Mouse (Mus musculus) embryonic facial prominence, embryonic 14.5 days (tissue): Measurements from ENCODE around the gene Masp2. TPM values are rescaled to one million over a fixed set of nuclear protein-coding genes. Genes with fewer than 3 reads are reported as not detected.
A peak's percentile ranks its signal among the peaks of the same experiment; 100 is the strongest.

ENCODE experiments used
- ATAC-seq: fragments of 200-750 bp; cut with Nextera tagmentation; 2 replicates; pipeline ENCODE4 v1.8.0; 2017; ENCODE audit warnings: low read depth, moderate number of reproducible peaks, moderate TSS enrichment
- DNase-seq: peaks from one replicate; pipeline ENCODE4 v3.0.0-alpha.2; 2015; ENCODE audit warnings: low spot score
- H3K27ac ChIP-seq: fragments of 300-500 bp; sonication (generic); replicated peaks from 2 replicates; pipeline ENCODE4 v1.5.1; 2014; ENCODE audit warnings: low read depth, mild to moderate bottlenecking, low read length, moderate library complexity
- H3K27me3 ChIP-seq: fragments of 300-500 bp; sonication (generic); replicated peaks from 2 replicates; pipeline ENCODE4 v1.6.1; 2014; ENCODE audit warnings: low read length; ENCODE audit not compliant: control insufficient read depth, insufficient read depth
- H3K36me3 ChIP-seq: fragments of 300-500 bp; sonication (generic); 2 replicates; pipeline ENCODE4 v1.6.1; 2014; ENCODE audit warnings: low read length, mixed read lengths; ENCODE audit not compliant: control insufficient read depth, insufficient read depth
- H3K4me1 ChIP-seq: fragments of 300-500 bp; sonication (generic); 2 replicates; pipeline ENCODE4 v1.6.1; 2014; ENCODE audit warnings: antibody characterized with exemption, low read length; ENCODE audit not compliant: control insufficient read depth, insufficient read depth
- H3K4me2 ChIP-seq: fragments of 300-500 bp; sonication (generic); 2 replicates; pipeline ENCODE4 v1.6.1; 2014; ENCODE audit warnings: low read depth, mild to moderate bottlenecking, low read length, moderate library complexity, mixed read lengths
- H3K4me3 ChIP-seq: fragments of 300-500 bp; sonication (generic); 2 replicates; pipeline ENCODE4 v1.5.1; 2014; ENCODE audit warnings: low read depth, mild to moderate bottlenecking, low read length
- H3K9ac ChIP-seq: fragments of 300-500 bp; sonication (generic); 2 replicates; pipeline ENCODE4 v1.6.1; 2014; ENCODE audit warnings: low read depth, mild to moderate bottlenecking, low read length, moderate library complexity, mixed read lengths
- H3K9me3 ChIP-seq: fragments of 300-500 bp; sonication (generic); 2 replicates; pipeline ENCODE4 v1.6.1; 2016; ENCODE audit warnings: low read length; ENCODE audit not compliant: control insufficient read depth
- WGBS: fragments of 180-500 bp; shearing (Covaris S2); extraction: QIAGEN DNeasy Blood & Tissue Kit; methylation state at CpG from one replicate; pipeline ENCODE4 v1.1.7; 2014; 5-methylcytosine and 5-hydroxymethylcytosine counted together
- polyA plus RNA-seq: library from polyadenylated mRNA; unstranded; fragments of >200 nt; fragmentation: Nextera tagmentation; extraction: Ambion mirVana; gene quantifications from 2 replicates; pipeline ENCODE4 v1.2.1, GENCODE M21; 2014

Gene Masp2
- polyA plus RNA-seq, result 0.25 and 0.29 TPM in 2 replicates

DNA sequence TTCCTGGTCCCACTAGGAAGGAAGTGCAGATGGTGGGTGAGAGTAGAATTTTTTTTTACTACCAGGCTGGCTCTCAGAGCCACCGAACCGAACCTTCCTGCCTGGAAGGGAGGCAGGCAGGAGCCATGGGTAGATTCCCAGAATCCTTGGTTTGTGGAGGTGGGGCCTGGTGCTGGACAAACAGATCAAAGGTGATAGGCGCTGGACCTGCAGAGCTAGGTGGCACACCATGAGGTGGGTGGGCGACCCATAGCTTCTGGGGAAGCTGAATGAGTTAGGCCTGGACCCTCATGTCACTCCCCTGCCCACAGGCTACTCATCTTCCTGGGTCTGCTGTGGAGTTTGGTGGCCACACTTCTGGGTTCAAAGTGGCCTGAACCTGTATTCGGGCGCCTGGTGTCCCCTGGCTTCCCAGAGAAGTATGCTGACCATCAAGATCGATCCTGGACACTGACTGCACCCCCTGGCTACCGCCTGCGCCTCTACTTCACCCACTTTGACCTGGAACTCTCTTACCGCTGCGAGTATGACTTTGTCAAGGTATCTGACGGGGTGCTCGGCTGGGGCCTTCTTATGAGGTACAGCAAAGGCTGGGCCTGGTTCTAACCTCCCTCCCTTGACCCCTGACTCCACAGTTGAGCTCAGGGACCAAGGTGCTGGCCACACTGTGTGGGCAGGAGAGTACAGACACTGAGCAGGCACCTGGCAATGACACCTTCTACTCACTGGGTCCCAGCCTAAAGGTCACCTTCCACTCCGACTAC lies at the start of gene Masp2:
Gene Masp2 (plus strand): TSS at position 198 of the 764 bp plus-strand sequence.
- H3K4me2 ChIP-seq, result no peak within 1 kb of the TSS
- no peaks in the 10 kb centered on the region for H3K27me3 ChIP-seq
- 0 out of 2 replicates have a peak, but pooled peaks cover 3% of the 10 kb centered on the region for H3K9me3 ChIP-seq
- H3K27ac ChIP-seq, result no peak within 1 kb of the TSS
- no peak within 1 kb of the TSS for H3K4me3 ChIP-seq
- WGBS, result 86% methylated on average over 14 of the region's 14 CpGs
- peaks cover 20% of the 10 kb centered on the region for H3K36me3 ChIP-seq
- no peak for ATAC-seq
- H3K4me1 ChIP-seq, result no peaks in the 10 kb centered on the region
- no peak within 1 kb of the TSS for H3K9ac ChIP-seq
- DNase-seq, result no peak

DNA sequence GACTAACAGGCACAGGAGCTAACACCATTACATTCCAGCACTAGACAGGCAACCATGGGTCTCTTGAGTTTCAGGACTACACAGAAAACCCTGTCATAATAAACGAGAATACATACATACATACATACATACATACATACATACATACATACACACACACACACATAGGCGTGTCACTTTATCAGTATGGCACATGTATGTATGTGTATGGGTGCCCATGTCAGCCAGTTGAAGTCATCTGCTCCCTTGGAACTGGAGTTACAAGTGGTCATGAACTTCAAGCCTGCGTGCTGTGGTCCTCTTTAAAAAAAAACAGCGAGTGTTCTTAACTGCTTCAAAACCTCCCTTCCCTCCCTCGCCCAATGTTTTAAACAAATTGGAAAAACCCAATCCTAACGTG lies 44.6 kb upstream of the Masp2 start:
- Histone ChIP-seq H3K27me3 (no peaks in the 10 kb centered on the region), H3K9ac (peak overlapping the region; percentile 97), H3K9me3 (no peaks in the 10 kb centered on the region), H3K27ac (peak overlapping the region; percentile 96), H3K4me2 (peak overlapping the region; percentile 77), H3K4me1 (no peaks in the 10 kb centered on the region), H3K36me3 (peaks cover 69% of the 10 kb centered on the region), H3K4me3 (peak overlapping the region; percentile 91)
- DNase-seq (no peak), ATAC-seq (peak; percentile 7; the same call in 1 of the 2 replicates)
- 28% methylated on average over 6 of the region's 6 CpGs for WGBS

DNA sequence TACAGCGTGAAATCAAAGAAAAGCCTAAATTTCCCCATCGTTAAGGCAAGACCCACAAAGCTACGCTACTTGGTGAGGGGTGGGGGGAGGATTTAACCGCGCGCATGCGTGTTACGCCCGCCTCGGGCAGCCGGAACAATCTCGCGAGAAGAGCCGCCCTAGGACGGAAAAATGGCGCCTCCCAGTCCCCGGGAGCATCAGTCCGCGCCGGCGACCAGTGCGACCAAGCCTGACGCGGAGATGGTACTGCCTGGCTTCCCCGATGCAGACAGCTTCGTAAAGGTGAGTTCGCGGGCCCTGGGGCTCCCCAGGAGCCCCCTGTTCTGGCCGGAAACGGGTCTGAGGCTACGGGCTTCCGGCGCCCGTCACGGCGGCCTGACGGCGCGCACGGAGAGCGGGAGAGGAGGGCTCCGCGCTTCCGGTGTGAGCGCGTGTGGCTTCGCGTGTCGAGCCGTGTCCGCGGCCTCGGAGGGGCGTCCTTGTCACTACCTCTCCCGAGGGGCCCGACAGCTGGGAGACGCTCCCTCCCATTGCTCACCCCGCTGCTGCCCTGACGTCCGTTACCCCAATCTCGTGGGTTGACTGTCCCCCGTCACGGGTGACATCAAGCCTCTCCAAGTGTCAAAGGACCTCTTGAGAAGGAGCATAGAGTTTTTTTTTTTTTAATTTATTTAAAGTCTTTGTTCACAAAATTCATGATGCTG lies 43.9 kb upstream of the Masp2 start, which contains the start of gene Exosc10:
Gene Exosc10 (plus strand): TSS at position 133 of the 704 bp plus-strand sequence.
- ATAC-seq (peak; percentile 94), DNase-seq (peak; percentile 93)
- Histone ChIP-seq H3K27me3 (no peaks in the 10 kb centered on the region), H3K9me3 (no peaks in the 10 kb centered on the region), H3K36me3 (peaks cover 69% of the 10 kb centered on the region), H3K4me3 (peak within 1 kb of the TSS; percentile 91), H3K27ac (peak within 1 kb of the TSS; percentile 96), H3K4me2 (peak within 1 kb of the TSS; percentile 77), H3K4me1 (no peaks in the 10 kb centered on the region), H3K9ac (peak within 1 kb of the TSS; percentile 97)
- under 1% methylated on average over 44 of the region's 63 CpGs for WGBS

DNA sequence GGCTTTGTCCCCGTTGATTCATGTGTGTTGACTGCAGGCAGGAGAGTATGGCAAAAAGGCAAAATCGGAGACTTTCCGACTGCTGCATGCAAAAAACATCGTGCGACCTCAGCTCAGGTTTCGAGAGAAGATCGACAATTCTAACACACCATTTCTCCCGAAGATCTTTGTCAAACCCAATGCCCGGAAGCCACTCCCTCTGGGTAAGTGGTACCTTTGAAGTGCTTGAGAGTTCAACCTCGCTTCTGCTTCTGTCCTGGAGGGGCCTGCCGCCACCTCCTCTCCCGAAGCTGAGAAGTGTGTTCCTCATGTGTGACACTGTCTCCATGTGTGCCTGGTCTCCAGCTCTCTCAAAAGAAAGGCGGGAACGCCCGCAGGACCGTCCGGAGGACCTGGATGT lies 39.7 kb upstream of the Masp2 start:
- Histone ChIP-seq H3K9ac (no peak overlapping the region), H3K36me3 (peaks cover 77% of the 10 kb centered on the region), H3K4me2 (no peak overlapping the region), H3K4me3 (no peak overlapping the region), H3K27me3 (no peaks in the 10 kb centered on the region), H3K4me1 (no peaks in the 10 kb centered on the region), H3K27ac (no peak overlapping the region), H3K9me3 (no peaks in the 10 kb centered on the region)
- WGBS, result 91% methylated on average over 17 of the region's 17 CpGs
- DNase-seq (no peak), ATAC-seq (no peak)

DNA sequence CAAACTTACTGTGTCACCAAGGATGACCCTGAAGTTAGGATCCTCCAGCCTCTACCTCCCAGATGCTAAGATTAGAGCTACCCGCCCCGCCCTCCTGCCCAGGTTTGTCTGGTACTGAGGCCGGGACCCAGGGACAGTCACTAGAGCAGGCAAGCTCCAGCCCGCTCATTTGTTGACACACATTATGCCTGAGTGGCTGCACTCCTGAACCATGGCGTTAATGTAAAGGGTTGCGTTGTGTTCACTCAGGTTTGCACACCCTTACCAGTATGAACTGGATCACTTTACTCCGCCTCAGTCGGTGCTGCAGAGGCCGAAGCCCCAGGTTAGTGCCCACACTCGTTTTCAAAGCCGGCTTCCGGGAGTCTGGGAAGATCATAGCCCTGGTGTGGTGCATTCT lies 38.8 kb upstream of the Masp2 start:
- Histone ChIP-seq H3K4me3 (no peak overlapping the region), H3K27me3 (no peaks in the 10 kb centered on the region), H3K4me1 (no peaks in the 10 kb centered on the region), H3K27ac (no peak overlapping the region), H3K36me3 (peaks cover 86% of the 10 kb centered on the region), H3K9ac (no peak overlapping the region), H3K4me2 (no peak overlapping the region), H3K9me3 (no peaks in the 10 kb centered on the region)
- DNase-seq (no peak), ATAC-seq (no peak; the same call in 1 of the 2 replicates)
- WGBS, result 91% methylated on average over 10 of the region's 12 CpGs

DNA sequence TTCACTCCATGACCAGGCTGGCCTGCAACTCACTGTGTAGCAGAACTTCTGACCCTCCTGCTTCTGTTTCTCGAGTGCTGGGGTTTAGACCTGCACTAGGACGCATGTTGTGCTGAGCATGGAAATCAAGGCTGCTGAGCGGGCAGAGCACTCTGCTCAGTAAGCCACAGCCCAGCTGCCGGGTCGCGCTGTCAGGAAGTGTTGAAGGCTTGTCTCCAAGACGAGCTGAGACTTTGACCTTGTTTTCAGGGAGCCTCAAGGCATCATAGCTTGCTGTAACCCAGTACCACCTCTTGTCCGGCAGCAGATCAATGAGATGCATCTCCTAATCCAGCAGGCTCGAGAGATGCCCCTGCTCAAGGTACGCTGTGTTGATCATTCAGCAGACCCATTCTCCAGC lies 32.2 kb upstream of the Masp2 start:
- H3K4me3 ChIP-seq, result no peak overlapping the region
- no peaks in the 10 kb centered on the region for H3K9me3 ChIP-seq
- ATAC-seq, result no peak
- no peaks in the 10 kb centered on the region for H3K4me1 ChIP-seq
- no peak for DNase-seq
- peaks cover 97% of the 10 kb centered on the region for H3K36me3 ChIP-seq
- no peak overlapping the region for H3K9ac ChIP-seq
- H3K27me3 ChIP-seq, result no peaks in the 10 kb centered on the region
- no peak overlapping the region for H3K4me2 ChIP-seq
- 89% methylated on average over 10 of the region's 10 CpGs for WGBS
- no peak overlapping the region for H3K27ac ChIP-seq

DNA sequence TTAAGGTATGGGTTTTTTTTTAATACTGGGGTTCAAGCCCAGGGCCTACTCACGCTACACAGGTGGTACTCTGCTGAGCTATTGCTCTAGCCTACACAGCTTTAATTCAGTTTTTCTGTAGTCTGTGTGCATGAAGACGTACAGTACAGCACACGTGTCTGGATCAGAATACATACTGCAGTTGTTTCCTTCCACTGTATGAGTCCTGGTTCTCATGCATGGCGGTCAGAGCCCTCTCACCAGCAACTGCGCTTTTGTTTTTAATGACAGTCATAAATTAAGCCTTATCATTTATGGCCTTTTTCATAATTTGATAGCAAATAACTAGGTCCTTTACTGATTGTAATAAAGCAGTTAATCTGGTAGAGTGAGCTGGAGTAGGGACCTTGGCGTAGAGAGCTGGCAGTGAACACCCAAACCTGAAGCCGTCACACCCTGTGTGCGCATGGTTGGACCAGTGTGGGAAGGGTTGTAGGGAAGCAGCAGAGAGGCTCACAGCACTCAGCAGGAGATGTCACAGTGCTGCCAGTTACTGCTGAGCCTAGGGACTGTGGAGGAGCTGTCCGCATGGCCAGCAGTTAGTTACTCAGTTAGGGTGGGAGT lies 31.6 kb upstream of the Masp2 start:
- 94% methylated on average over 9 of the region's 9 CpGs for WGBS
- no peak for DNase-seq
- H3K4me2 ChIP-seq, result no peak overlapping the region
- H3K27ac ChIP-seq, result no peak overlapping the region
- H3K27me3 ChIP-seq, result no peaks in the 10 kb centered on the region
- H3K9ac ChIP-seq, result no peak overlapping the region; the same call in 1 of the 2 replicates
- no peak for ATAC-seq
- no peaks in the 10 kb centered on the region for H3K9me3 ChIP-seq
- no peaks in the 10 kb centered on the region for H3K4me1 ChIP-seq
- no peak overlapping the region for H3K4me3 ChIP-seq
- H3K36me3 ChIP-seq, result peaks cover 97% of the 10 kb centered on the region

DNA sequence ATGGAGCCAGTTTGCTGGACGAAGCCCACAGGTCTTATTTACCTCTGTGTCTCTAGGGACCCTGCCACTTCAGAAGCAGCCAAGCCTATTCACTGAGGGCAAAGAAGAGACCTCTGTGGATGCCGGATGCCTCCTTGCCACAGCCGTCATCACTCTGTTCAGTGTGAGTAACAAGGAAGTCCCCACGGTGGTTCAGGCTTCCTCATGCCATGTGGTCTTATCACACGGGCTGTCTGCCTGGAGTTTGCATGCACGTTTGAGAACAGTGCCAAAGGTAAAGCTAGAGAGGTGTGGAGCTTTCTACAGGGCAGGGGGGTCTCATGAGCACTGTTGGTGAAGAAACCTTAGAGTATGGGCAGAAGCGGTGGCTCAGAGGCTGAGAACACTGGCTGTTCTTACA lies 29.1 kb upstream of the Masp2 start:
- H3K27ac ChIP-seq, result no peak overlapping the region
- DNase-seq (no peak), ATAC-seq (no peak)
- H3K36me3 ChIP-seq, result peaks cover 98% of the 10 kb centered on the region
- no peak overlapping the region for H3K4me3 ChIP-seq
- no peak overlapping the region for H3K9ac ChIP-seq
- H3K4me1 ChIP-seq, result no peaks in the 10 kb centered on the region
- no peaks in the 10 kb centered on the region for H3K9me3 ChIP-seq
- no peak overlapping the region for H3K4me2 ChIP-seq
- no peaks in the 10 kb centered on the region for H3K27me3 ChIP-seq
- WGBS, result 85% methylated on average over 7 of the region's 7 CpGs
